Mouse (Mus musculus): ENCODE results near the gene Smoc2. TPM values are rescaled to one million over a fixed set of nuclear protein-coding genes. Genes with fewer than 3 reads are reported as not detected.

The Smoc2 gene
- polyA plus RNA-seq, 1 experiment = 33.4 TPM

GRCm38 (mm10) chr17:14242634-14243033, 36.7 kb upstream of the Smoc2 start:
- TF ChIP-seq CTCF (conservative IDR thresholded peaks at IDR 0.05; ENCODE audit: insufficient read depth, insufficient read length, low read depth, low read length) (no peak), POLR2A (IDR thresholded peaks at IDR 0.05; ENCODE audit: low read depth, low read length) (no peak)
- Histone ChIP-seq H3K27ac (ENCODE audit: insufficient read depth, low read depth, low read length) (no peak overlapping the region), H3K27me3 (replicated peaks; ENCODE audit: control insufficient read depth, insufficient read depth, low read length) (no peaks in the 10 kb centered on the region), H3K4me3 (ENCODE audit: insufficient read depth, low read depth, low read length) (no peak overlapping the region), H3K36me3 (ENCODE audit: control insufficient read depth, insufficient read depth, low read length) (no peaks in the 10 kb centered on the region), H3K4me1 (ENCODE audit: control insufficient read depth, insufficient read depth, low read length) (no peaks in the 10 kb centered on the region)
- no peak for DNase-seq
- WGBS = 92% methylated on average over 8 of the region's 8 CpGs

GRCm38 (mm10) chr17:14244195-14244965, 34.9 kb upstream of the Smoc2 start:
- Histone ChIP-seq H3K27ac (ENCODE audit: insufficient read depth, low read depth, low read length) (no peak overlapping the region), H3K4me1 (ENCODE audit: control insufficient read depth, insufficient read depth, low read length) (no peaks in the 10 kb centered on the region), H3K36me3 (ENCODE audit: control insufficient read depth, insufficient read depth, low read length) (no peaks in the 10 kb centered on the region), H3K4me3 (ENCODE audit: insufficient read depth, low read depth, low read length) (no peak overlapping the region), H3K27me3 (replicated peaks; ENCODE audit: control insufficient read depth, insufficient read depth, low read length) (no peaks in the 10 kb centered on the region)
- 54% methylated on average over 11 of the region's 11 CpGs for WGBS
- no peak for DNase-seq
- TF ChIP-seq POLR2A (IDR thresholded peaks at IDR 0.05; ENCODE audit: low read depth, low read length) = no peak
- TF ChIP-seq CTCF (conservative IDR thresholded peaks at IDR 0.05; ENCODE audit: insufficient read depth, insufficient read length, low read depth, low read length) = no peak

GRCm38 (mm10) chr17:14246266-14246665, 33.0 kb upstream of the Smoc2 start:
- no peaks in the 10 kb centered on the region for H3K36me3 ChIP-seq (ENCODE audit: control insufficient read depth, insufficient read depth, low read length)
- H3K4me3 ChIP-seq (ENCODE audit: insufficient read depth, low read depth, low read length) = no peak overlapping the region
- TF ChIP-seq POLR2A (IDR thresholded peaks at IDR 0.05; ENCODE audit: low read depth, low read length) (no peak), CTCF (conservative IDR thresholded peaks at IDR 0.05; ENCODE audit: insufficient read depth, insufficient read length, low read depth, low read length) (no peak)
- no peaks in the 10 kb centered on the region for H3K27me3 ChIP-seq (replicated peaks; ENCODE audit: control insufficient read depth, insufficient read depth, low read length)
- WGBS = 91% methylated on average over 2 of the region's 2 CpGs
- DNase-seq = no peak
- H3K27ac ChIP-seq (ENCODE audit: insufficient read depth, low read depth, low read length) = no peak overlapping the region
- H3K4me1 ChIP-seq (ENCODE audit: control insufficient read depth, insufficient read depth, low read length) = no peaks in the 10 kb centered on the region

GRCm38 (mm10) chr17:14247931-14248330, 31.4 kb upstream of the Smoc2 start:
- DNase-seq = no peak
- no peak overlapping the region for H3K4me3 ChIP-seq (ENCODE audit: insufficient read depth, low read depth, low read length)
- 91% methylated on average over 8 of the region's 8 CpGs for WGBS
- no peak for TF ChIP-seq POLR2A (IDR thresholded peaks at IDR 0.05; ENCODE audit: low read depth, low read length)
- TF ChIP-seq CTCF (conservative IDR thresholded peaks at IDR 0.05; ENCODE audit: insufficient read depth, insufficient read length, low read depth, low read length) = no peak
- H3K27ac ChIP-seq (ENCODE audit: insufficient read depth, low read depth, low read length) = no peak overlapping the region
- no peaks in the 10 kb centered on the region for H3K36me3 ChIP-seq (ENCODE audit: control insufficient read depth, insufficient read depth, low read length)
- no peaks in the 10 kb centered on the region for H3K27me3 ChIP-seq (replicated peaks; ENCODE audit: control insufficient read depth, insufficient read depth, low read length)
- H3K4me1 ChIP-seq (ENCODE audit: control insufficient read depth, insufficient read depth, low read length) = no peaks in the 10 kb centered on the region

- TF ChIP-seq POLR2A (IDR thresholded peaks at IDR 0.05; ENCODE audit: low read depth, low read length) (no peak), CTCF (conservative IDR thresholded peaks at IDR 0.05; ENCODE audit: insufficient read depth, insufficient read length, low read depth, low read length) (no peak)
- Histone ChIP-seq H3K4me1 (ENCODE audit: control insufficient read depth, insufficient read depth, low read length) (no peaks in the 10 kb centered on the region), H3K27me3 (replicated peaks; ENCODE audit: control insufficient read depth, insufficient read depth, low read length) (no peaks in the 10 kb centered on the region), H3K36me3 (ENCODE audit: control insufficient read depth, insufficient read depth, low read length) (no peaks in the 10 kb centered on the region), H3K27ac (ENCODE audit: insufficient read depth, low read depth, low read length) (no peak overlapping the region), H3K4me3 (ENCODE audit: insufficient read depth, low read depth, low read length) (no peak overlapping the region)
- no peak for DNase-seq
- WGBS = 62% methylated on average over 4 of the region's 4 CpGs
Observed at GRCm38 (mm10) chr17:14249595-14249994, 29.7 kb upstream of the Smoc2 start.

GRCm38 (mm10) chr17:14250401-14250800, 28.9 kb upstream of the Smoc2 start:
- Histone ChIP-seq H3K27ac (ENCODE audit: insufficient read depth, low read depth, low read length) (no peak overlapping the region), H3K36me3 (ENCODE audit: control insufficient read depth, insufficient read depth, low read length) (no peaks in the 10 kb centered on the region), H3K4me3 (ENCODE audit: insufficient read depth, low read depth, low read length) (no peak overlapping the region), H3K27me3 (replicated peaks; ENCODE audit: control insufficient read depth, insufficient read depth, low read length) (no peaks in the 10 kb centered on the region), H3K4me1 (ENCODE audit: control insufficient read depth, insufficient read depth, low read length) (no peaks in the 10 kb centered on the region)
- TF ChIP-seq POLR2A (IDR thresholded peaks at IDR 0.05; ENCODE audit: low read depth, low read length) (no peak), CTCF (conservative IDR thresholded peaks at IDR 0.05; ENCODE audit: insufficient read depth, insufficient read length, low read depth, low read length) (no peak)
- DNase-seq = no peak
- 38% methylated on average over 8 of the region's 8 CpGs for WGBS

GRCm38 (mm10) chr17:14252456-14252855, 26.9 kb upstream of the Smoc2 start:
- Histone ChIP-seq H3K27ac (ENCODE audit: insufficient read depth, low read depth, low read length) (no peak overlapping the region), H3K36me3 (ENCODE audit: control insufficient read depth, insufficient read depth, low read length) (no peaks in the 10 kb centered on the region), H3K4me1 (ENCODE audit: control insufficient read depth, insufficient read depth, low read length) (no peaks in the 10 kb centered on the region), H3K4me3 (ENCODE audit: insufficient read depth, low read depth, low read length) (no peak overlapping the region), H3K27me3 (replicated peaks; ENCODE audit: control insufficient read depth, insufficient read depth, low read length) (no peaks in the 10 kb centered on the region)
- TF ChIP-seq POLR2A (IDR thresholded peaks at IDR 0.05; ENCODE audit: low read depth, low read length) (no peak), CTCF (conservative IDR thresholded peaks at IDR 0.05; ENCODE audit: insufficient read depth, insufficient read length, low read depth, low read length) (no peak)
- DNase-seq = no peak
- WGBS = 57% methylated on average over 7 of the region's 7 CpGs
